Mouse (Mus musculus): ENCODE results near the gene Rph3al. TPM values are rescaled to one million over a fixed set of nuclear protein-coding genes. Genes with fewer than 3 reads are reported as not detected.
A peak's percentile ranks its signal among the peaks of the same experiment; 100 is the strongest.

Gene Rph3al
- 1.9 and 2.4 TPM in 2 replicates for polyA plus RNA-seq (2015; fragmentation: Nextera tagmentation; extraction: Ambion mirVana)

GRCm38 (mm10) chr11:75938379-75938906 is at the start of gene Rph3al:
Gene Rph3al (minus strand): TSS chr11:75938429.
- WGBS: 74% methylated on average over 6 of the region's 6 CpGs
- Histone ChIP-seq H3K9ac (replicated peaks) (no peak within 1 kb of the TSS), H3K36me3 (no peaks in the 10 kb centered on the region), H3K4me2 (replicated peaks) (no peak within 1 kb of the TSS), H3K27ac (peak within 1 kb of the TSS; percentile 32; the same call in 1 of the 2 replicates), H3K27me3 (no peaks in the 10 kb centered on the region), H3K4me3 (replicated peaks) (no peak within 1 kb of the TSS), H3K4me1 (replicated peaks) (peaks cover 13% of the 10 kb centered on the region), H3K9me3 (no peaks in the 10 kb centered on the region)
- ATAC-seq: no peak

GRCm38 (mm10) chr11:75985948-75986347 is 47.7 kb upstream of the Rph3al start:
- H3K9ac ChIP-seq (replicated peaks): no peak overlapping the region
- no peak overlapping the region for H3K4me3 ChIP-seq (replicated peaks)
- no peaks in the 10 kb centered on the region for H3K36me3 ChIP-seq
- no peaks in the 10 kb centered on the region for H3K9me3 ChIP-seq
- no peak for ATAC-seq
- WGBS: 81% methylated on average over 7 of the region's 7 CpGs
- H3K4me2 ChIP-seq (replicated peaks): no peak overlapping the region
- no peaks in the 10 kb centered on the region for H3K27me3 ChIP-seq
- no peak overlapping the region for H3K27ac ChIP-seq
- no peaks in the 10 kb centered on the region for H3K4me1 ChIP-seq (replicated peaks)

GRCm38 (mm10) chr11:75984581-75984980 is 46.4 kb upstream of the Rph3al start:
- no peaks in the 10 kb centered on the region for H3K4me1 ChIP-seq (replicated peaks)
- H3K4me3 ChIP-seq (replicated peaks): no peak overlapping the region
- no peak overlapping the region for H3K4me2 ChIP-seq (replicated peaks)
- no peak overlapping the region for H3K9ac ChIP-seq (replicated peaks)
- H3K36me3 ChIP-seq: no peaks in the 10 kb centered on the region
- no peak for ATAC-seq
- WGBS: 73% methylated on average over 1 of the region's 1 CpGs
- H3K27me3 ChIP-seq: no peaks in the 10 kb centered on the region
- H3K27ac ChIP-seq: no peak overlapping the region
- H3K9me3 ChIP-seq: no peaks in the 10 kb centered on the region

GRCm38 (mm10) chr11:75983194-75983593 is 45.0 kb upstream of the Rph3al start:
- Histone ChIP-seq H3K4me2 (replicated peaks) (no peak overlapping the region), H3K9me3 (no peaks in the 10 kb centered on the region), H3K27me3 (no peaks in the 10 kb centered on the region), H3K9ac (replicated peaks) (no peak overlapping the region), H3K4me3 (replicated peaks) (no peak overlapping the region), H3K36me3 (no peaks in the 10 kb centered on the region), H3K4me1 (replicated peaks) (no peaks in the 10 kb centered on the region), H3K27ac (no peak overlapping the region)
- ATAC-seq: no peak
- WGBS: 74% methylated on average over 4 of the region's 4 CpGs

GRCm38 (mm10) chr11:75980413-75980812 is 42.2 kb upstream of the Rph3al start:
- ATAC-seq: no peak
- 50% methylated on average over 2 of the region's 2 CpGs for WGBS
- H3K27me3 ChIP-seq: no peaks in the 10 kb centered on the region

GRCm38 (mm10) chr11:75978051-75978450 is 39.8 kb upstream of the Rph3al start:
- H3K4me1 ChIP-seq (replicated peaks): no peaks in the 10 kb centered on the region; the same call in 1 of the 2 replicates
- H3K4me3 ChIP-seq (replicated peaks): no peak overlapping the region
- no peak overlapping the region for H3K4me2 ChIP-seq (replicated peaks)
- no peaks in the 10 kb centered on the region for H3K36me3 ChIP-seq
- peaks cover 3% of the 10 kb centered on the region; the same call in 1 of the 2 replicates for H3K9me3 ChIP-seq
- WGBS: 90% methylated on average over 6 of the region's 6 CpGs
- no peak for ATAC-seq
- H3K27me3 ChIP-seq: no peaks in the 10 kb centered on the region
- H3K9ac ChIP-seq (replicated peaks): no peak overlapping the region
- no peak overlapping the region for H3K27ac ChIP-seq

More at GRCm38 (mm10) chr11:75980413-75980812, 42.2 kb upstream of the Rph3al start:
- no peaks in the 10 kb centered on the region for H3K4me1 ChIP-seq (replicated peaks)
- no peaks in the 10 kb centered on the region for H3K9me3 ChIP-seq
- H3K4me2 ChIP-seq (replicated peaks): no peak overlapping the region
- H3K27ac ChIP-seq: no peak overlapping the region
- no peaks in the 10 kb centered on the region for H3K36me3 ChIP-seq
- no peak overlapping the region for H3K9ac ChIP-seq (replicated peaks)
- H3K4me3 ChIP-seq (replicated peaks): no peak overlapping the region

GRCm38 (mm10) chr11:75976748-75977147 is 38.5 kb upstream of the Rph3al start:
- no peaks in the 10 kb centered on the region; the same call in 1 of the 2 replicates for H3K4me1 ChIP-seq (replicated peaks)
- no peak overlapping the region for H3K27ac ChIP-seq
- no peak overlapping the region for H3K9ac ChIP-seq (replicated peaks)
- 74% methylated on average over 8 of the region's 8 CpGs for WGBS
- H3K4me3 ChIP-seq (replicated peaks): no peak overlapping the region
- no peak for ATAC-seq
- no peak overlapping the region for H3K4me2 ChIP-seq (replicated peaks)
- no peaks in the 10 kb centered on the region for H3K36me3 ChIP-seq
- H3K9me3 ChIP-seq: peaks cover 3% of the 10 kb centered on the region; the same call in 1 of the 2 replicates
- no peaks in the 10 kb centered on the region for H3K27me3 ChIP-seq

GRCm38 (mm10) chr11:75973988-75974387 is 35.8 kb upstream of the Rph3al start:
- H3K4me1 ChIP-seq (replicated peaks): no peaks in the 10 kb centered on the region; the same call in 1 of the 2 replicates
- H3K9ac ChIP-seq (replicated peaks): no peak overlapping the region
- ATAC-seq: no peak
- H3K4me2 ChIP-seq (replicated peaks): no peak overlapping the region
- no peak overlapping the region for H3K27ac ChIP-seq
- H3K9me3 ChIP-seq: peaks cover 3% of the 10 kb centered on the region; the same call in 1 of the 2 replicates
- H3K36me3 ChIP-seq: no peaks in the 10 kb centered on the region
- no peaks in the 10 kb centered on the region for H3K27me3 ChIP-seq
- 93% methylated on average over 1 of the region's 1 CpGs for WGBS
- H3K4me3 ChIP-seq (replicated peaks): no peak overlapping the region

GRCm38 (mm10) chr11:75972916-75973567 is 34.8 kb upstream of the Rph3al start:
- no peak overlapping the region for H3K4me3 ChIP-seq (replicated peaks)
- no peak for ATAC-seq
- no peak overlapping the region for H3K4me2 ChIP-seq (replicated peaks)
- H3K9ac ChIP-seq (replicated peaks): no peak overlapping the region
- no peaks in the 10 kb centered on the region; the same call in 1 of the 2 replicates for H3K4me1 ChIP-seq (replicated peaks)
- peaks cover 3% of the 10 kb centered on the region; the same call in 1 of the 2 replicates for H3K9me3 ChIP-seq
- peaks cover 6% of the 10 kb centered on the region for H3K27me3 ChIP-seq
- 23% methylated on average over 7 of the region's 7 CpGs for WGBS
- H3K27ac ChIP-seq: no peak overlapping the region
- no peaks in the 10 kb centered on the region for H3K36me3 ChIP-seq

- Histone ChIP-seq H3K27ac (no peak overlapping the region), H3K36me3 (no peaks in the 10 kb centered on the region), H3K27me3 (peaks cover 14% of the 10 kb centered on the region), H3K4me1 (replicated peaks) (peaks cover 2% of the 10 kb centered on the region), H3K9ac (replicated peaks) (no peak overlapping the region), H3K4me2 (replicated peaks) (no peak overlapping the region), H3K9me3 (peaks cover 3% of the 10 kb centered on the region; the same call in 1 of the 2 replicates), H3K4me3 (replicated peaks) (no peak overlapping the region)
- ATAC-seq: no peak
- WGBS: 83% methylated on average over 3 of the region's 3 CpGs
Measured at GRCm38 (mm10) chr11:75972188-75972587, 34.0 kb upstream of the Rph3al start.

GRCm38 (mm10) chr11:75970629-75971028 is 32.4 kb upstream of the Rph3al start:
- Histone ChIP-seq H3K9me3 (peaks cover 3% of the 10 kb centered on the region; the same call in 1 of the 2 replicates), H3K4me2 (replicated peaks) (no peak overlapping the region), H3K27me3 (peaks cover 23% of the 10 kb centered on the region), H3K27ac (no peak overlapping the region), H3K4me1 (replicated peaks) (peaks cover 18% of the 10 kb centered on the region), H3K4me3 (replicated peaks) (no peak overlapping the region), H3K9ac (replicated peaks) (no peak overlapping the region), H3K36me3 (no peaks in the 10 kb centered on the region)
- 17% methylated on average over 3 of the region's 3 CpGs for WGBS
- ATAC-seq: no peak

- Histone ChIP-seq H3K27ac (no peak overlapping the region), H3K36me3 (no peaks in the 10 kb centered on the region), H3K9me3 (no peaks in the 10 kb centered on the region), H3K9ac (replicated peaks) (no peak overlapping the region), H3K4me2 (replicated peaks) (no peak overlapping the region), H3K4me1 (replicated peaks) (peaks cover 36% of the 10 kb centered on the region), H3K27me3 (peaks cover 34% of the 10 kb centered on the region), H3K4me3 (replicated peaks) (no peak overlapping the region)
- WGBS: 78% methylated on average over 6 of the region's 6 CpGs
- ATAC-seq: no peak
Measured at GRCm38 (mm10) chr11:75968761-75969160, 30.5 kb upstream of the Rph3al start.

Measured in midbrain, embryonic 13.5 days (tissue).